Mouse (Mus musculus): ENCODE measurements around the gene Gpr173. TPM values are rescaled to one million over a fixed set of nuclear protein-coding genes. Genes with fewer than 3 reads are reported as not detected.
"Not testable (repeated sequence)": the region's sequence is repeated elsewhere in the genome, so short reads cannot be mapped to it uniquely, and the experiment has no call there.

Gene Gpr173
- polyA plus RNA-seq, 1 experiment from 2014 or later = 2.1 TPM

- H3K9ac ChIP-seq = peak overlapping the region; percentile 39
- H3K27me3 ChIP-seq (replicated peaks) = 0 out of 2 replicates have a peak, but pooled peaks cover 6% of the 10 kb centered on the region
- H3K36me3 ChIP-seq = no peaks in the 10 kb centered on the region
- H3K4me2 ChIP-seq (replicated peaks) = peak overlapping the region; percentile 58
- whole genome bisulfite sequencing = 13% methylated on average over 33 of the region's 33 CpGs
- ATAC-seq = peak; percentile 99
- H3K27ac ChIP-seq = peak overlapping the region; percentile 82
- peak overlapping the region; percentile 27 for H3K4me3 ChIP-seq (replicated peaks)
- no peaks in the 10 kb centered on the region for H3K4me1 ChIP-seq (replicated peaks)
- no peaks in the 10 kb centered on the region for H3K9me3 ChIP-seq
These were observed 31.8 kb downstream of the Gpr173 start for GRCm38 (mm10) chrX:152336546-152337332.

GRCm38 (mm10) chrX:152336123-152336522 lies 32.4 kb downstream of the Gpr173 start:
- WGBS = 49% methylated on average over 4 of the region's 4 CpGs
- not testable (repeated sequence) for H3K27ac ChIP-seq; H3K9me3 ChIP-seq; H3K9ac ChIP-seq; H3K27me3 ChIP-seq (replicated peaks); H3K4me1 ChIP-seq (replicated peaks); ATAC-seq; H3K36me3 ChIP-seq
- Histone ChIP-seq H3K4me3 (replicated peaks) (peak overlapping the region; percentile 27), H3K4me2 (replicated peaks) (peak overlapping the region; percentile 58)

- not testable (repeated sequence) for H3K4me3 ChIP-seq (replicated peaks); H3K4me2 ChIP-seq (replicated peaks); H3K4me1 ChIP-seq (replicated peaks); H3K27me3 ChIP-seq (replicated peaks); ATAC-seq; H3K9me3 ChIP-seq; H3K36me3 ChIP-seq; H3K27ac ChIP-seq; H3K9ac ChIP-seq
These were observed 39.1 kb downstream of the Gpr173 start for GRCm38 (mm10) chrX:152329400-152329799.

- Histone ChIP-seq H3K4me3 (replicated peaks) (peak overlapping the region; percentile 52), H3K4me1 (replicated peaks) (no peaks in the 10 kb centered on the region), H3K4me2 (replicated peaks) (peak overlapping the region; percentile 59), H3K9ac (no peak overlapping the region), H3K36me3 (no peaks in the 10 kb centered on the region), H3K9me3 (no peaks in the 10 kb centered on the region), H3K27me3 (replicated peaks) (no peaks in the 10 kb centered on the region), H3K27ac (peak overlapping the region; percentile 51)
- peak; percentile 37 for ATAC-seq
- 24% methylated on average over 8 of the region's 8 CpGs for WGBS
These were observed 40.8 kb downstream of the Gpr173 start for GRCm38 (mm10) chrX:152327689-152328052.

- H3K27ac ChIP-seq = peak within 1 kb of the TSS; percentile 51
- whole genome bisulfite sequencing = 16% methylated on average over 29 of the region's 29 CpGs
- no peaks in the 10 kb centered on the region for H3K9me3 ChIP-seq
- H3K9ac ChIP-seq = peak within 1 kb of the TSS; percentile 53
- H3K36me3 ChIP-seq = no peaks in the 10 kb centered on the region
- peak within 1 kb of the TSS; percentile 52 for H3K4me3 ChIP-seq (replicated peaks)
- no peaks in the 10 kb centered on the region for H3K4me1 ChIP-seq (replicated peaks)
- peak; percentile 99 for ATAC-seq
- no peaks in the 10 kb centered on the region for H3K27me3 ChIP-seq (replicated peaks)
- H3K4me2 ChIP-seq (replicated peaks) = peak within 1 kb of the TSS; percentile 59
These were observed 41.4 kb downstream of the Gpr173 start, which contains the start of gene Kantr for GRCm38 (mm10) chrX:152326996-152327688. TSS of gene Kantr (minus strand) at chrX:152327495.

GRCm38 (mm10) chrX:152323584-152323983 lies 44.9 kb downstream of the Gpr173 start:
- WGBS = 87% methylated on average over 1 of the region's 1 CpGs
- Histone ChIP-seq H3K4me1 (replicated peaks) (no peaks in the 10 kb centered on the region), H3K27ac (no peak overlapping the region), H3K36me3 (no peaks in the 10 kb centered on the region), H3K9ac (no peak overlapping the region), H3K4me2 (replicated peaks) (no peak overlapping the region), H3K27me3 (replicated peaks) (no peaks in the 10 kb centered on the region), H3K4me3 (replicated peaks) (no peak overlapping the region), H3K9me3 (no peaks in the 10 kb centered on the region)
- no peak for ATAC-seq

- Histone ChIP-seq H3K27me3 (replicated peaks) (no peaks in the 10 kb centered on the region), H3K9ac (no peak overlapping the region), H3K36me3 (no peaks in the 10 kb centered on the region), H3K27ac (no peak overlapping the region), H3K4me3 (replicated peaks) (no peak overlapping the region), H3K4me2 (replicated peaks) (no peak overlapping the region), H3K4me1 (replicated peaks) (no peaks in the 10 kb centered on the region), H3K9me3 (no peaks in the 10 kb centered on the region)
- WGBS = 48% methylated on average over 2 of the region's 2 CpGs
- ATAC-seq = no peak
These were observed 45.7 kb downstream of the Gpr173 start for GRCm38 (mm10) chrX:152322776-152323175.

GRCm38 (mm10) chrX:152320535-152320934 lies 48.0 kb downstream of the Gpr173 start:
- no peak for ATAC-seq
- Histone ChIP-seq H3K27me3 (replicated peaks) (no peaks in the 10 kb centered on the region), H3K9ac (no peak overlapping the region), H3K9me3 (no peaks in the 10 kb centered on the region), H3K27ac (no peak overlapping the region), H3K4me2 (replicated peaks) (no peak overlapping the region), H3K4me1 (replicated peaks) (no peaks in the 10 kb centered on the region), H3K4me3 (replicated peaks) (no peak overlapping the region), H3K36me3 (no peaks in the 10 kb centered on the region)
- WGBS = 75% methylated on average over 4 of the region's 4 CpGs

- H3K27me3 ChIP-seq (replicated peaks) = no peaks in the 10 kb centered on the region
- no peak overlapping the region for H3K9ac ChIP-seq
- no peaks in the 10 kb centered on the region for H3K4me1 ChIP-seq (replicated peaks)
- H3K4me3 ChIP-seq (replicated peaks) = no peak overlapping the region
- no peak overlapping the region for H3K4me2 ChIP-seq (replicated peaks)
- WGBS = 66% methylated on average over 2 of the region's 2 CpGs
- ATAC-seq = peak; percentile 34; the same call in 1 of the 2 replicates
- H3K9me3 ChIP-seq = no peaks in the 10 kb centered on the region
- no peak overlapping the region for H3K27ac ChIP-seq
- no peaks in the 10 kb centered on the region for H3K36me3 ChIP-seq
These were observed 60.6 kb downstream of the Gpr173 start for GRCm38 (mm10) chrX:152307942-152308341.

GRCm38 (mm10) chrX:152307371-152307770 lies 61.1 kb downstream of the Gpr173 start:
- no peaks in the 10 kb centered on the region for H3K36me3 ChIP-seq
- H3K27ac ChIP-seq = no peak overlapping the region
- no peaks in the 10 kb centered on the region for H3K4me1 ChIP-seq (replicated peaks)
- ATAC-seq = peak; percentile 58; the same call in 1 of the 2 replicates
- H3K4me3 ChIP-seq (replicated peaks) = no peak overlapping the region
- no peaks in the 10 kb centered on the region for H3K9me3 ChIP-seq
- H3K27me3 ChIP-seq (replicated peaks) = no peaks in the 10 kb centered on the region
- H3K9ac ChIP-seq = no peak overlapping the region
- no peak overlapping the region for H3K4me2 ChIP-seq (replicated peaks)

- no peak for ATAC-seq
- Histone ChIP-seq H3K9me3 (no peaks in the 10 kb centered on the region), H3K36me3 (no peaks in the 10 kb centered on the region), H3K4me2 (replicated peaks) (no peak overlapping the region), H3K9ac (no peak overlapping the region), H3K4me3 (replicated peaks) (no peak overlapping the region), H3K27me3 (replicated peaks) (no peaks in the 10 kb centered on the region), H3K4me1 (replicated peaks) (no peaks in the 10 kb centered on the region), H3K27ac (no peak overlapping the region)
- 75% methylated on average over 2 of the region's 2 CpGs for WGBS
These were observed 62.3 kb downstream of the Gpr173 start for GRCm38 (mm10) chrX:152306224-152306623.

Data from intestine, embryonic 15.5 days (tissue).